Mouse (Mus musculus): ENCODE measurements around the gene Naa15. TPM values are rescaled to one million over a fixed set of nuclear protein-coding genes. Genes with fewer than 3 reads are reported as not detected.
A peak's percentile ranks its signal among the peaks of the same experiment; 100 is the strongest.

The Naa15 gene
- polyA plus RNA-seq (2015; fragmentation: Nextera tagmentation; extraction: Ambion mirVana), result 32.6 and 34.5 TPM in 2 replicates

- peak within 1 kb of the TSS; percentile 96 for H3K9ac ChIP-seq (ENCODE audit: low read depth, low read length)
- peaks cover 20% of the 10 kb centered on the region for H3K4me1 ChIP-seq (ENCODE audit: control insufficient read depth, insufficient read depth, low read depth, low read length)
- H3K36me3 ChIP-seq (ENCODE audit: control insufficient read depth, insufficient read depth, low read length), result no peaks in the 10 kb centered on the region
- H3K27me3 ChIP-seq (replicated peaks; ENCODE audit: control insufficient read depth, insufficient read depth, low read length), result no peaks in the 10 kb centered on the region
- WGBS, result 6% methylated on average over 43 of the region's 43 CpGs
- peak within 1 kb of the TSS; percentile 96 for H3K4me3 ChIP-seq (ENCODE audit: low read length)
- H3K9me3 ChIP-seq (ENCODE audit: control insufficient read depth, low read length), result no peaks in the 10 kb centered on the region
- peak within 1 kb of the TSS; percentile 90 for H3K27ac ChIP-seq (ENCODE audit: low read depth, low read length)
- peak; percentile 92 for ATAC-seq
- H3K4me2 ChIP-seq (ENCODE audit: low read length), result peak within 1 kb of the TSS; percentile 89
Measured at GRCm38 (mm10) chr3:51415098-51416072, at the start of gene Naa15. TSS of gene Naa15 (plus strand) at chr3:51415148.

- Histone ChIP-seq H3K9ac (ENCODE audit: low read depth, low read length) (no peak overlapping the region; the same call in 1 of the 2 replicates), H3K4me3 (ENCODE audit: low read length) (peak overlapping the region; percentile 46), H3K27me3 (replicated peaks; ENCODE audit: control insufficient read depth, insufficient read depth, low read length) (no peaks in the 10 kb centered on the region; the same call in 1 of the 2 replicates), H3K4me2 (ENCODE audit: low read length) (peak overlapping the region; percentile 90), H3K9me3 (ENCODE audit: control insufficient read depth, low read length) (no peaks in the 10 kb centered on the region), H3K27ac (ENCODE audit: low read depth, low read length) (no peak overlapping the region; the same call in 1 of the 2 replicates), H3K4me1 (ENCODE audit: control insufficient read depth, insufficient read depth, low read depth, low read length) (peaks cover 6% of the 10 kb centered on the region), H3K36me3 (ENCODE audit: control insufficient read depth, insufficient read depth, low read length) (no peaks in the 10 kb centered on the region)
- no peak for ATAC-seq
- 10% methylated on average over 3 of the region's 3 CpGs for WGBS
Measured at GRCm38 (mm10) chr3:51365517-51365882, 49.4 kb upstream of the Naa15 start.

- Histone ChIP-seq H3K27ac (ENCODE audit: low read depth, low read length) (no peak overlapping the region), H3K4me3 (ENCODE audit: low read length) (no peak overlapping the region), H3K4me1 (ENCODE audit: control insufficient read depth, insufficient read depth, low read depth, low read length) (peaks cover 6% of the 10 kb centered on the region), H3K36me3 (ENCODE audit: control insufficient read depth, insufficient read depth, low read length) (no peaks in the 10 kb centered on the region), H3K9ac (ENCODE audit: low read depth, low read length) (no peak overlapping the region), H3K27me3 (replicated peaks; ENCODE audit: control insufficient read depth, insufficient read depth, low read length) (no peaks in the 10 kb centered on the region; the same call in 1 of the 2 replicates), H3K4me2 (ENCODE audit: low read length) (no peak overlapping the region), H3K9me3 (ENCODE audit: control insufficient read depth, low read length) (no peaks in the 10 kb centered on the region)
- WGBS, result 61% methylated on average over 4 of the region's 4 CpGs
- ATAC-seq, result no peak
Measured at GRCm38 (mm10) chr3:51366926-51367325, 48.0 kb upstream of the Naa15 start.

- Histone ChIP-seq H3K36me3 (ENCODE audit: control insufficient read depth, insufficient read depth, low read length) (no peaks in the 10 kb centered on the region), H3K9ac (ENCODE audit: low read depth, low read length) (no peak overlapping the region), H3K4me2 (ENCODE audit: low read length) (no peak overlapping the region), H3K27me3 (replicated peaks; ENCODE audit: control insufficient read depth, insufficient read depth, low read length) (no peaks in the 10 kb centered on the region; the same call in 1 of the 2 replicates), H3K9me3 (ENCODE audit: control insufficient read depth, low read length) (no peaks in the 10 kb centered on the region), H3K27ac (ENCODE audit: low read depth, low read length) (no peak overlapping the region), H3K4me3 (ENCODE audit: low read length) (no peak overlapping the region), H3K4me1 (ENCODE audit: control insufficient read depth, insufficient read depth, low read depth, low read length) (peaks cover 6% of the 10 kb centered on the region)
- WGBS, result 75% methylated on average over 4 of the region's 4 CpGs
- no peak for ATAC-seq
Measured at GRCm38 (mm10) chr3:51368011-51368410, 46.9 kb upstream of the Naa15 start.

- H3K4me3 ChIP-seq (ENCODE audit: low read length), result no peak overlapping the region
- H3K9ac ChIP-seq (ENCODE audit: low read depth, low read length), result no peak overlapping the region
- no peaks in the 10 kb centered on the region for H3K27me3 ChIP-seq (replicated peaks; ENCODE audit: control insufficient read depth, insufficient read depth, low read length)
- no peaks in the 10 kb centered on the region for H3K9me3 ChIP-seq (ENCODE audit: control insufficient read depth, low read length)
- H3K4me1 ChIP-seq (ENCODE audit: control insufficient read depth, insufficient read depth, low read depth, low read length), result no peaks in the 10 kb centered on the region
- no peaks in the 10 kb centered on the region for H3K36me3 ChIP-seq (ENCODE audit: control insufficient read depth, insufficient read depth, low read length)
- WGBS, result 77% methylated on average over 2 of the region's 2 CpGs
- ATAC-seq, result no peak
- H3K4me2 ChIP-seq (ENCODE audit: low read length), result no peak overlapping the region
- no peak overlapping the region for H3K27ac ChIP-seq (ENCODE audit: low read depth, low read length)
Measured at GRCm38 (mm10) chr3:51371826-51372225, 43.1 kb upstream of the Naa15 start.

- Histone ChIP-seq H3K4me1 (ENCODE audit: control insufficient read depth, insufficient read depth, low read depth, low read length) (no peaks in the 10 kb centered on the region), H3K4me3 (ENCODE audit: low read length) (no peak overlapping the region), H3K9me3 (ENCODE audit: control insufficient read depth, low read length) (no peaks in the 10 kb centered on the region), H3K36me3 (ENCODE audit: control insufficient read depth, insufficient read depth, low read length) (no peaks in the 10 kb centered on the region), H3K4me2 (ENCODE audit: low read length) (no peak overlapping the region), H3K27ac (ENCODE audit: low read depth, low read length) (no peak overlapping the region), H3K9ac (ENCODE audit: low read depth, low read length) (no peak overlapping the region), H3K27me3 (replicated peaks; ENCODE audit: control insufficient read depth, insufficient read depth, low read length) (no peaks in the 10 kb centered on the region)
- ATAC-seq, result no peak
- 83% methylated on average over 5 of the region's 5 CpGs for WGBS
Measured at GRCm38 (mm10) chr3:51372883-51373282, 42.1 kb upstream of the Naa15 start.

GRCm38 (mm10) chr3:51373544-51373943, 41.4 kb upstream of the Naa15 start:
- H3K27me3 ChIP-seq (replicated peaks; ENCODE audit: control insufficient read depth, insufficient read depth, low read length), result no peaks in the 10 kb centered on the region
- H3K27ac ChIP-seq (ENCODE audit: low read depth, low read length), result no peak overlapping the region
- H3K9me3 ChIP-seq (ENCODE audit: control insufficient read depth, low read length), result no peaks in the 10 kb centered on the region
- no peak overlapping the region for H3K4me3 ChIP-seq (ENCODE audit: low read length)
- no peaks in the 10 kb centered on the region for H3K36me3 ChIP-seq (ENCODE audit: control insufficient read depth, insufficient read depth, low read length)
- WGBS, result 79% methylated on average over 5 of the region's 5 CpGs
- no peak for ATAC-seq
- no peak overlapping the region for H3K9ac ChIP-seq (ENCODE audit: low read depth, low read length)
- no peak overlapping the region for H3K4me2 ChIP-seq (ENCODE audit: low read length)
- no peaks in the 10 kb centered on the region for H3K4me1 ChIP-seq (ENCODE audit: control insufficient read depth, insufficient read depth, low read depth, low read length)

GRCm38 (mm10) chr3:51375307-51376265, 39.4 kb upstream of the Naa15 start:
- Histone ChIP-seq H3K36me3 (ENCODE audit: control insufficient read depth, insufficient read depth, low read length) (no peaks in the 10 kb centered on the region), H3K4me3 (ENCODE audit: low read length) (no peak overlapping the region), H3K27me3 (replicated peaks; ENCODE audit: control insufficient read depth, insufficient read depth, low read length) (no peaks in the 10 kb centered on the region), H3K9me3 (ENCODE audit: control insufficient read depth, low read length) (no peaks in the 10 kb centered on the region), H3K9ac (ENCODE audit: low read depth, low read length) (no peak overlapping the region), H3K4me2 (ENCODE audit: low read length) (no peak overlapping the region), H3K4me1 (ENCODE audit: control insufficient read depth, insufficient read depth, low read depth, low read length) (no peaks in the 10 kb centered on the region), H3K27ac (ENCODE audit: low read depth, low read length) (no peak overlapping the region)
- WGBS, result 86% methylated on average over 19 of the region's 19 CpGs
- no peak for ATAC-seq

Data from hindbrain, embryonic 16.5 days (tissue).